Mouse (Mus musculus) embryonic facial prominence, embryonic 15.5 days (tissue): ENCODE results near the gene Hdac4. TPM values are rescaled to one million over a fixed set of nuclear protein-coding genes. Genes with fewer than 3 reads are reported as not detected.

Experiments
- ATAC-seq: fragments of 200-750 bp; cut with Nextera tagmentation; 2 replicates; pipeline ENCODE4 v1.8.0; 2017; ENCODE audit warnings: low read depth, moderate TSS enrichment; ENCODE audit not compliant: insufficient number of reproducible peaks, low FRiP score, low TSS enrichment
- H3K27ac ChIP-seq: fragments of 300-500 bp; sonication (generic); replicated peaks from 2 replicates; pipeline ENCODE4 v1.5.1; 2015; ENCODE audit warnings: mild to moderate bottlenecking, inconsistent platforms
- H3K27me3 ChIP-seq: fragments of 300-500 bp; sonication (generic); 2 replicates; pipeline ENCODE4 v1.6.1; 2015; ENCODE audit warnings: inconsistent platforms
- H3K36me3 ChIP-seq: fragments of 300-500 bp; sonication (generic); 2 replicates; pipeline ENCODE4 v1.6.1; 2015; ENCODE audit warnings: mild to moderate bottlenecking, inconsistent platforms
- H3K4me1 ChIP-seq: fragments of 300-500 bp; sonication (generic); 2 replicates; pipeline ENCODE4 v1.6.1; 2015; ENCODE audit warnings: inconsistent platforms
- H3K4me2 ChIP-seq: fragments of 300-500 bp; sonication (generic); replicated peaks from 2 replicates; pipeline ENCODE4 v1.6.1; 2015; ENCODE audit warnings: mild to moderate bottlenecking, inconsistent platforms
- H3K4me3 ChIP-seq: fragments of 300-500 bp; sonication (generic); replicated peaks from 2 replicates; pipeline ENCODE4 v1.5.1; 2015; ENCODE audit warnings: mild to moderate bottlenecking, inconsistent platforms
- H3K9ac ChIP-seq: fragments of 300-500 bp; sonication (generic); 2 replicates; pipeline ENCODE4 v1.6.1; 2015; ENCODE audit warnings: inconsistent platforms
- H3K9me3 ChIP-seq: fragments of 300-500 bp; sonication (generic); replicated peaks from 2 replicates; pipeline ENCODE4 v1.6.1; 2016; ENCODE audit warnings: inconsistent platforms
- WGBS: fragments of 180-500 bp; shearing (Covaris S2); methylation state at CpG from one replicate; pipeline ENCODE4 v1.1.7; 2015; 5-methylcytosine and 5-hydroxymethylcytosine counted together
- polyA plus RNA-seq: library from polyadenylated mRNA; unstranded; fragments of >200 nt; fragmentation: Nextera tagmentation; extraction: Ambion mirVana; gene quantifications from 2 replicates; pipeline ENCODE4 v1.2.1, GENCODE M21; 2015

The Hdac4 gene
- polyA plus RNA-seq, 1 experiment from 2014 or later, result 27.5 TPM

- no peaks in the 10 kb centered on the region for H3K27me3 ChIP-seq
- no peaks in the 10 kb centered on the region for H3K9me3 ChIP-seq
- no peak overlapping the region for H3K4me3 ChIP-seq
- no peak for ATAC-seq
- no peak overlapping the region for H3K27ac ChIP-seq
- 75% methylated on average over 1 of the region's 1 CpGs for WGBS
- no peaks in the 10 kb centered on the region for H3K36me3 ChIP-seq
- no peak overlapping the region for H3K9ac ChIP-seq
- H3K4me1 ChIP-seq, result peaks cover 30% of the 10 kb centered on the region
- H3K4me2 ChIP-seq, result no peak overlapping the region
Observed at GRCm38 (mm10) chr1:92127366-92127765, 68.1 kb downstream of the Hdac4 start.

DNA sequence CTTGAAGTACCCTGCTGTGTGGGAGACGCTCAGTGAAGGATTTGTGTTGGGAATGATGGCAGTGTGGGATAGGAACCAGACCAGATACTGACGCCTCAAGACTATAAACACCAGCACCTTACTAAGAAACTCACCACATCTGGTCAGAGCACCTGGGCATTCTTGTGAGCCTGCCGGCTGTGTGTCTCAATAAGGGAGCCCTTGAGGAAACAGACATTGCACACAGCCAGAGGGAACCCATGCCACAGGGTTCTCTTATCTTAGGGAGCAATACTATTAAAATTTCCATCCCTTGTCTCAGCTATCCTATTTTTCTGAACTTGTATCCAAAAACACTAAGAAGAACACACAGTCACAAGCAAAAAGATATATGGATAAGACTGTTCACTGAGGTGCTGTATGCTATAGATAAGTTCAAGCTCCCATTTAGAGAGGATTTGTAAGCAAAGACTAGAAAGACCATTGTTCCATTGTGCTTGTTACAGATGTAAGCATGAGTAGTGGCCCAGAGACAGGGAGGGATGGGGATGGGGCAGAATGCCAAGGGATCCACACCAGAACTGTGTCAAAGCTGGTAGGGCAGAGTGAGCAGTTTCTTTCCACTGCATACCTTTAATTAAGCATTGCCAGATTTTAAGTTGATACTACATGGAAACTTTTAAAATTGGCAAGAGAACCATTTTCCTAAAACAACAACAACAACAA, 70.8 kb downstream of the Hdac4 start:
- H3K4me2 ChIP-seq, result no peak overlapping the region
- H3K36me3 ChIP-seq, result no peaks in the 10 kb centered on the region
- no peaks in the 10 kb centered on the region for H3K9me3 ChIP-seq
- no peak overlapping the region for H3K27ac ChIP-seq
- H3K4me1 ChIP-seq, result peaks cover 5% of the 10 kb centered on the region
- no peaks in the 10 kb centered on the region for H3K27me3 ChIP-seq
- WGBS, result 80% methylated on average over 3 of the region's 3 CpGs
- no peak overlapping the region for H3K9ac ChIP-seq
- no peak for ATAC-seq
- no peak overlapping the region for H3K4me3 ChIP-seq

DNA sequence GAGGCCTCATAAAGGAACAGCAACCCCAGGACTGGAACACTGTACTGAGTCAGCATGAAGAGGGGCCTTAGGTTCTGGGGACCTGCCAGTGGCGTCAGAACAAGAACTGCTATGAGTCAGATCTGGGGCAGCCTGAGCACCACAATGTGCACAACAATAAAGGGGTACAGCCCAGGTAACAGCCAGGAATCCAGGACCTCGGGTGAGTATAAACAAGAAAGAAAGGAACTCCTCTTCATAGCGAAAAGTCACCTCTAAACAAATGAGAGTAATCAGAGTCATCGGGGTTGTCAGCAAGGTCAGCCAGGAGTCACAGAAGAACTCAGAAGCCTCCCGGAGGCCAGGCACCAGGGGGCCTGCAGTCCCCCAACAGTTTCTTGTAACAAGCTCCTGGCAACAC, 76.2 kb downstream of the Hdac4 start:
- 52% methylated on average over 5 of the region's 5 CpGs for WGBS
- H3K27me3 ChIP-seq, result no peaks in the 10 kb centered on the region
- no peak overlapping the region for H3K9ac ChIP-seq
- no peaks in the 10 kb centered on the region for H3K36me3 ChIP-seq
- no peak overlapping the region for H3K4me3 ChIP-seq
- ATAC-seq, result no peak
- peaks cover 11% of the 10 kb centered on the region for H3K4me1 ChIP-seq
- H3K27ac ChIP-seq, result no peak overlapping the region
- H3K9me3 ChIP-seq, result no peaks in the 10 kb centered on the region
- H3K4me2 ChIP-seq, result no peak overlapping the region

DNA sequence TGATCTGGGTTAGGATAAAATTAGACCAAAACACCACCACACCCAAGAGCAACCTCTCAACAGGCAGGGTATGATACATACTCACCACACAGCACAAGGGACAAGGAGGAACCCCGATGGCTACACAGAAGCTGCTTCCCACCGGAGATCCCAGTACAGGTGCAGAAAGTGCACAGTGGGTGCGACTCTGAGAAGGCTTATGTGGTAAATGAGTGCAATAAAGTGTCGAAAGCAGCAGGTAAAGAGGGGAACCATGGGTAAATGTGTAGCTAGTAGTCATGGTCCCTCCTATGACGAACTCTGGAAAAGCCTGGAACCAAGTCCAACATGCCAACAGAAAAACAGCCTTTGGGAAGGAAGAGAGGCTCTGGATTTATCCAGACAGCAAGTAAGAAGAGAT, 77.9 kb downstream of the Hdac4 start:
- H3K9ac ChIP-seq, result no peak overlapping the region
- H3K4me3 ChIP-seq, result no peak overlapping the region
- peaks cover 28% of the 10 kb centered on the region for H3K4me1 ChIP-seq
- no peaks in the 10 kb centered on the region for H3K27me3 ChIP-seq
- ATAC-seq, result no peak
- no peaks in the 10 kb centered on the region for H3K36me3 ChIP-seq
- no peak overlapping the region for H3K4me2 ChIP-seq
- no peaks in the 10 kb centered on the region for H3K9me3 ChIP-seq
- WGBS, result 94% methylated on average over 5 of the region's 5 CpGs
- no peak overlapping the region for H3K27ac ChIP-seq

DNA sequence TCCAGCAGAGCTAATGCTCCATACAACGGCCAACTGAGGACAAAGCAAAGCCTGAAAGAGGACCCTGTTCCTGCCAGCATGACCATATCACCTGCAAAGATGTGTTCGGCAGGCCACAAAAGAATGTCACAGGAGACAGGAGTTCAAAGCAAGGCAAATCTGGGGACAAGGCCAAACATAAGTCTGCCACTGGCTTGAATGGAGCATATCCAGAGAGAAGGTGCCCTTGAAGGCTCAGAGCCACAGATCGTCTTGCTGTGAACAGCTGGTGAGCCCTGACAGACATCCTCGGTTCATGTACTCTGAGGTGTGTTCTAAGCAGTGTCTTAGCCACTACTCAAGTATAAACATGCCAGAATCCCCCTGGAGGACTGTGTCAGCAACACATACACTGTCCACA, 79.3 kb downstream of the Hdac4 start:
- no peak for ATAC-seq
- Histone ChIP-seq H3K27me3 (no peaks in the 10 kb centered on the region), H3K9ac (no peak overlapping the region), H3K4me3 (no peak overlapping the region), H3K9me3 (no peaks in the 10 kb centered on the region), H3K4me2 (no peak overlapping the region), H3K4me1 (peaks cover 38% of the 10 kb centered on the region), H3K36me3 (no peaks in the 10 kb centered on the region), H3K27ac (no peak overlapping the region)
- 55% methylated on average over 4 of the region's 4 CpGs for WGBS

- H3K27me3 ChIP-seq, result no peaks in the 10 kb centered on the region
- no peak overlapping the region for H3K4me2 ChIP-seq
- ATAC-seq, result no peak
- 77% methylated on average over 3 of the region's 3 CpGs for WGBS
- H3K27ac ChIP-seq, result no peak overlapping the region
- no peak overlapping the region for H3K9ac ChIP-seq
- H3K4me1 ChIP-seq, result peaks cover 40% of the 10 kb centered on the region
- no peaks in the 10 kb centered on the region for H3K9me3 ChIP-seq
- no peaks in the 10 kb centered on the region for H3K36me3 ChIP-seq
- H3K4me3 ChIP-seq, result no peak overlapping the region
Observed at GRCm38 (mm10) chr1:92114091-92114490, 81.4 kb downstream of the Hdac4 start.

DNA sequence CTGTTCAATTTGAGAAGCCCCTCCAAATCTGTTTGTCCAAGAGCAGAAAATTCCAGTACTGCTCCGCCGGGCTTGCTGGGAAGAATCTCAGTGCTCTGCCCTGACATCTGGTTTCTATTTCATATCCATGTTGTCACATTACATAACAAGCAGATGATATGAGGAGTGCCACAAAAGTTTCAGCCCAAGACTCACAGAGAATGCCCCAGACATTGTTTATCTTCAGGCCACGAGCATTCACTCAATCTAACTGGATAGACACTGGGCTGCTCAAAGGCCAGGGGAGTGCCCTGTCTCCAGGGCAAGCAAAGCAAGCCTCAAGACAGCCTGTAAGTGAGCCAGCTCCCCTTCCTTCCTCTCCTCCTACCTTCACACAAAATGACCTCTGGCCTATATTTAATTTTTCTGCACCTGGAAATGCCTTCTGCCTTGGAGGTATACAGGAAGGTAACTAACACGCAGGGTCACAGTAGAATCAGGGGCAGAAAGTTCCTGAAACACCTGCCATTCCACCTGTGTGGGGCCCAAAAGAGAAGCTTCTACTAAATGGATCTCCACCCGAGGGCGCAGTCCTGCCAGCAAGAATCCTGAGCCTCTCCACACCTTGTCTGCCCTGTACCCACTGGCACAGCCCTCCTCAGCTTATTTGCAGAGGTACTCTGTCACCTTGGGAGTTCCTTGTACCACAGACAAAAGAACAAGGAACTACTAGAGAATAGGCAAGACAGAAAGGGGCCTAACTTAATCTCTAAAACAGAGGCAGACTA, 82.1 kb downstream of the Hdac4 start:
- no peak overlapping the region; the same call in 1 of the 2 replicates for H3K27ac ChIP-seq

DNA sequence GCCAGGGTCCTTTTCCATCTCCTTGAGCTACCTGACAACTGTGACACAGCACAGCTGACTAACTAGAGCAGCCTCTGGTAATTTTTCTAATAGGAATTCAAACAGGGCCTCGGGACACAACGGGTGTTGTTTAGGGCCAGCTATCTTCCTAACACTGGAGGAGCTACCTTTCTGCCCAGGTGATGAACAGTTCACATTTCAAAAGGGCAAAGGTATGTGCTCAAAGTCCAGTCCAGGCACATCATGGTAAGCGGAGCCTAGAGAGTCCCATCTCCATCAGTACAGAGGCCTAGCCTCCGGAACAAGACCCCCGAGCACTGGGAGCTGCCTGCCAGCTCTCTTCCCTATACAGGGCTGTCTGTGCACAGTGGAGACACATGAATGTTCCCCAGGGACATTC, 82.9 kb downstream of the Hdac4 start:
- ATAC-seq, result no peak
- Histone ChIP-seq H3K9me3 (no peaks in the 10 kb centered on the region), H3K4me1 (peaks cover 41% of the 10 kb centered on the region), H3K36me3 (no peaks in the 10 kb centered on the region), H3K4me3 (no peak overlapping the region), H3K4me2 (no peak overlapping the region), H3K9ac (no peak overlapping the region), H3K27me3 (no peaks in the 10 kb centered on the region), H3K27ac (no peak overlapping the region)
- 77% methylated on average over 5 of the region's 5 CpGs for WGBS

More for the DNA sequence above, 82.1 kb downstream of the Hdac4 start:
- Histone ChIP-seq H3K4me3 (no peak overlapping the region), H3K9me3 (no peaks in the 10 kb centered on the region), H3K4me1 (peaks cover 41% of the 10 kb centered on the region), H3K9ac (no peak overlapping the region), H3K36me3 (no peaks in the 10 kb centered on the region), H3K4me2 (no peak overlapping the region), H3K27me3 (no peaks in the 10 kb centered on the region)
- WGBS, result 37% methylated on average over 6 of the region's 6 CpGs
- no peak for ATAC-seq

DNA sequence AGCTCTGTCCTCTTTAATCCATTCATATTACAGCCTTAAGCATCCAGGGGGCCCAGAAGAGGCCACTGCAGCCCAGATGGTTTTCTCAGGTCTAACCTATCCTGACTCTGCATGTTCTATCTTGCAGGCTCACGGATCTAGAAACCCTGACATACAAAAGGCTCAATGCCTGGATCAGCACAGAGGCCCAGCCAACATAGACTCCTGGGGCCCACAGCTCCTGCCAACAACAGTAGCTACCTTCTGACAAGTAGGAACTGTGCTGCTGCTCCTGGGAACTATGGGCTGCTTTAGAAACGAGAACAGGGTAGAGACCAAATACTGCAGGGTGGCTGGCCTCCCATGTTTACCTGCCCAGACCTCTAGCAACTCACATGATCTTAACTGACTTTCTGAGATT, 83.9 kb downstream of the Hdac4 start:
- H3K4me3 ChIP-seq, result no peak overlapping the region
- H3K27ac ChIP-seq, result peak overlapping the region; percentile 3; the same call in 1 of the 2 replicates
- ATAC-seq, result no peak
- no peak overlapping the region for H3K4me2 ChIP-seq
- no peaks in the 10 kb centered on the region for H3K27me3 ChIP-seq
- no peaks in the 10 kb centered on the region for H3K36me3 ChIP-seq
- WGBS, result 58% methylated on average over 2 of the region's 2 CpGs
- no peak overlapping the region for H3K9ac ChIP-seq
- H3K9me3 ChIP-seq, result no peaks in the 10 kb centered on the region
- peaks cover 41% of the 10 kb centered on the region for H3K4me1 ChIP-seq

GRCm38 (mm10) chr1:92111026-92111425, 84.5 kb downstream of the Hdac4 start:
- Histone ChIP-seq H3K4me1 (peaks cover 41% of the 10 kb centered on the region), H3K9me3 (no peaks in the 10 kb centered on the region), H3K27me3 (no peaks in the 10 kb centered on the region), H3K4me3 (no peak overlapping the region), H3K9ac (no peak overlapping the region), H3K4me2 (no peak overlapping the region), H3K27ac (0 out of 2 replicates have a peak overlapping the region, but pooled peaks have one; percentile 3), H3K36me3 (no peaks in the 10 kb centered on the region)
- ATAC-seq, result no peak
- WGBS, result 64% methylated on average over 1 of the region's 1 CpGs

DNA sequence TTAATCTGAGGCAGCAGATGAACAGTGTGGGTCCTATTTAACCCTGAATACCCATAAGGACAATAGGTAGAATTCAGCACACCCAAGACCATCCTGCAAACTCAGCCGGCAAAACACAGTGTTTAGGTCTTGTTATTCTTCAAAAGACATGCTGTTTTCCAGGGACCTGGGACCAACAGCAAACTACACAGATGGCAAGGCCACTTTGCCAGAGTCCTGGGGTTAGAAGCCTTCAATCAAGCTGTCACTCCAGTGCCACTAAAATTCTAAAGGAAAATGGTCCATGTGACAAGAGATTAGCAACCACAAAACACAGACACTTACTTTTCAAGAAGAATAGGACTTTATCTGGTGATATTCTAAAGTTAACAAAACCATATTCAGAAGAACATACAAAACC, 86.3 kb downstream of the Hdac4 start:
- no peaks in the 10 kb centered on the region for H3K36me3 ChIP-seq
- H3K9ac ChIP-seq, result no peak overlapping the region
- no peak overlapping the region for H3K4me2 ChIP-seq
- H3K4me1 ChIP-seq, result peaks cover 33% of the 10 kb centered on the region
- H3K27ac ChIP-seq, result no peak overlapping the region
- H3K27me3 ChIP-seq, result no peaks in the 10 kb centered on the region
- H3K4me3 ChIP-seq, result no peak overlapping the region
- 64% methylated on average over 1 of the region's 1 CpGs for WGBS
- no peaks in the 10 kb centered on the region for H3K9me3 ChIP-seq
- ATAC-seq, result no peak
